Mouse (Mus musculus) intestine, postnatal 0 days (tissue): ENCODE results near the gene Gmps. TPM values are rescaled to one million over a fixed set of nuclear protein-coding genes. Genes with fewer than 3 reads are reported as not detected.

Source experiments
- ATAC-seq: fragments of 200-750 bp; cut with Nextera tagmentation; 2 replicates; pipeline ENCODE4 v1.8.0; 2017; ENCODE audit warnings: mild to moderate bottlenecking, moderate TSS enrichment, moderate library complexity
- H3K27ac ChIP-seq: fragments of 300-500 bp; sonication (generic); 2 replicates; pipeline ENCODE4 v1.5.1; 2014; ENCODE audit warnings: mild to moderate bottlenecking, low read depth, low read length, moderate library complexity
- H3K27me3 ChIP-seq: fragments of 300-500 bp; sonication (generic); replicated peaks from 2 replicates; pipeline ENCODE4 v1.6.1; 2014; ENCODE audit warnings: low read length, mixed read lengths; ENCODE audit not compliant: control insufficient read depth, insufficient read depth
- H3K36me3 ChIP-seq: fragments of 300-500 bp; sonication (generic); 2 replicates; pipeline ENCODE4 v1.6.1; 2014; ENCODE audit warnings: mild to moderate bottlenecking, moderate library complexity; ENCODE audit not compliant: control insufficient read depth, insufficient read depth
- H3K4me1 ChIP-seq: fragments of 300-500 bp; sonication (generic); replicated peaks from 2 replicates; pipeline ENCODE4 v1.6.1; 2014; ENCODE audit warnings: antibody characterized with exemption, low read length, mixed read lengths; ENCODE audit not compliant: control insufficient read depth, insufficient read depth
- H3K4me2 ChIP-seq: fragments of 300-500 bp; sonication (generic); replicated peaks from 2 replicates; pipeline ENCODE4 v1.6.1; 2014; ENCODE audit warnings: low read depth, mild to moderate bottlenecking, moderate library complexity
- H3K4me3 ChIP-seq: fragments of 300-500 bp; sonication (generic); 2 replicates; pipeline ENCODE4 v1.5.1; 2014; ENCODE audit warnings: low read depth, low read length
- H3K9ac ChIP-seq: fragments of 300-500 bp; sonication (generic); 2 replicates; pipeline ENCODE4 v1.6.1; 2014; ENCODE audit warnings: mild to moderate bottlenecking, low read depth, low read length
- H3K9me3 ChIP-seq: fragments of 300-500 bp; sonication (generic); 2 replicates; pipeline ENCODE4 v1.6.1; 2016; ENCODE audit warnings: mixed run types; ENCODE audit not compliant: control insufficient read depth
- CTCF ChIP-seq: sonication (generic); IDR thresholded peaks from 2 replicates; pipeline ENCODE4 v1.5.1; 2016; ENCODE audit warnings: low read depth, mild to moderate bottlenecking, control low read depth, antibody characterized with exemption, moderate library complexity
- WGBS: fragments of 180-500 bp; shearing (Covaris S2); extraction: QIAGEN DNeasy Blood & Tissue Kit; methylation state at CpG from one replicate; pipeline ENCODE4 v1.1.7; 2014; 5-methylcytosine and 5-hydroxymethylcytosine counted together
- polyA plus RNA-seq: library from polyadenylated mRNA; unstranded; fragments of >200 nt; fragmentation: Nextera tagmentation; extraction: Ambion mirVana; gene quantifications from 2 replicates; pipeline ENCODE4 v1.2.1, GENCODE M21; 2015

Gmps gene
- 11.5 and 12.4 TPM in 2 replicates for polyA plus RNA-seq

DNA sequence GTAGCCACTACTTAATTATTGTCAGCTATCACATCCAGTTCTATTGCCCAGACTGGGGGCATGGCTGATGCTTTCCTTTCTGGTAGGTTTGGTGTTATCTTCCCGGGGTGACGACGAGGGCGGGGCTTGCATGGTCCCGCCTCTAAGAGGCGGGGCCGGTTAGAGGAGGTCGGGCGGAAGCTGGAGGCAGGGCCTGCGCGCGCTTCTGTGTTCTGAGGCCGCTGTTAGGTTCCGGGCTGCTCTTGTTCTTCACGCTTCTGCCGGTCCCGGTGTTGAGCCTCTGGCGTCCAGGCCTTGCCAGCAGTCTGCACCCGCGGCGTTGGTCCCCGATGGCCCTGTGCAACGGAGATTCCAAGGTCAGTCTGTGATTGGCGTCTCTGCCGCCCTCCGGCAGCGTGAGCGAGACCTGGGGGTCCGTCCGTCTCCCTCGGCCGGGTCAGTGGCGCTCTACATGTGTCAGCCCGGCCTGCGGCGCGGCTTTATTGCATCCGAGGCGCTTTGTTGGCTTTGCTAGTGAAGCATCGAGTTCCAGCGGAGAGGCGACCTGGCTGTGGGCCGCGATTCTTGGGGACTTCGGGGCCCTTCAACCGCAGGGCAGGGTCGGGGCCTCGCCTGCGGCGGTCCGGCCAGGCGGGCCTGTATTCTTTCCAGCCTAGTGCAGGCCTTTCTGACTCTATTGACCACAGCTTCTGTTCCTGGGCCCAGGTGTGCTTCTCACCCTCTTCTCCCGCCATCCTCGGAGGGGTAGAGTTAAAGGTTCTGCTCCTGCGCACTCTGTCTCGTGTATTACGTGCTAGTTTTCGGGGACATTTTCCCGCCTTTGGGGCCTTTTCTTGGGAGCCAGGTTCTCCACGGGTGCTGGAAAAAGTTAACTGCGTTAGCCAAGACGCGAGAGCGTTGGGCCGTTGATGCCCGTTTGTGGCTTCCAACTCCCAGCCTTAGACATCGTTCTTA is at the start of gene Gmps:
Gene Gmps (plus strand): TSS at position 152 of the 954 bp plus-strand sequence.
- H3K9me3 ChIP-seq, result no peaks in the 10 kb centered on the region
- TF ChIP-seq CTCF, result no peak
- peaks cover 8% of the 10 kb centered on the region; the same call in 1 of the 2 replicates for H3K36me3 ChIP-seq
- no peaks in the 10 kb centered on the region for H3K27me3 ChIP-seq
- WGBS, result under 1% methylated on average over 67 of the region's 67 CpGs
- H3K4me3 ChIP-seq, result peak within 1 kb of the TSS; percentile 93
- peak; percentile 98 for ATAC-seq
- H3K4me2 ChIP-seq, result peak within 1 kb of the TSS; percentile 85
- no peaks in the 10 kb centered on the region for H3K4me1 ChIP-seq
- H3K9ac ChIP-seq, result peak within 1 kb of the TSS; percentile 95
- H3K27ac ChIP-seq, result peak within 1 kb of the TSS; percentile 89

DNA sequence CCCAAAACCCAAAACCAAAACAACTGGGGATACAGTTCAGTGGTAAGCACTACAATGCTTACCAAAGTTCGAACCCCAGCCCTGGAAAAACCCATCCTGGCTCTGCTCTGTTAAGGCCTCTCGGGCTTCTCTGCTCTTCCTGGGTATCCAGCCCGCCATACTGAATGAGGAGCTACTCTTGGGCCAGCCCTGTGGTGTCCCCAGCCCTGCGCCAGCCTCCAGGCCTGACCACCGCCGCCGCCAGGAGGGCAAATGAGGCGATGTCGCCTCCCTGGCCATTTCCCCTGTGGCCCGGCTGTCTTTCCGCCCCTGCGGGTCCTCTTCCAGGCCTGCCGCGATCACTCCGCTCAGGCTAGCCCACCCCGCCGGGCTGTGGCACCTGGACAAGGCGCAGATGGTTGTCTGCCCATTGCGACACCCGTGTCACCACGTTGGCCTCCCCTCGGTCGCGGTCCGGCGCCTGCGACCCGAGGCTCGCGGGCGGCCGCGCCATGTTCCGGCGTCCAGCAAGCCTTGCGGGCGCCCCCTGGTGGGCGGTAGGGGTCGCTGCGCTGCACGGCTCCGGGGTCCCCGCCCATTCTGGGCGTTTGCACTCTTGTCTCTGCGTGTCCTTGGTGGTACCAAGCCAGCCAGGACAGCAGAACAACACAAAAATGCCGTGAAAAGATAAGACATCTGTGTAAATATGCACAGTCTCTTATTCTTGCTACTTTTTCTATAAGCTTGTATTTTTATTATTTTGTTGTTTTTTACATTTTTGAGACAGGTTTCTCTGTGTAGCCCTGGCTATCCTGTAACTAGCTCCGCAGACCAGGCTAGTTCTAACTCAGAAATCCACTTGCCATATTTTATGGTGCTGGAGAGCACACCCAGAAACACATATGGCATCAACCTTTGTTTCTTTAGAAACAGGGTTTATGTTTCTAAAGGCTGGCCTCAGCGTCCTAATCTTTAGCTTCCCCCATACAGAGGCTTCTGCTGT is 46.7 kb upstream of the Gmps start, which contains the start of gene E130311K13Rik:
Gene E130311K13Rik (minus strand): TSS at position 595 of the 982 bp plus-strand sequence.
- Histone ChIP-seq H3K4me2 (peak within 1 kb of the TSS; percentile 81), H3K27me3 (no peaks in the 10 kb centered on the region), H3K36me3 (no peaks in the 10 kb centered on the region), H3K27ac (peak within 1 kb of the TSS; percentile 66), H3K4me3 (peak within 1 kb of the TSS; percentile 73), H3K9me3 (no peaks in the 10 kb centered on the region), H3K4me1 (no peaks in the 10 kb centered on the region), H3K9ac (peak within 1 kb of the TSS; percentile 77)
- peak; percentile 98 for TF ChIP-seq CTCF
- peak; percentile 95 for ATAC-seq
- WGBS, result 5% methylated on average over 48 of the region's 48 CpGs

DNA sequence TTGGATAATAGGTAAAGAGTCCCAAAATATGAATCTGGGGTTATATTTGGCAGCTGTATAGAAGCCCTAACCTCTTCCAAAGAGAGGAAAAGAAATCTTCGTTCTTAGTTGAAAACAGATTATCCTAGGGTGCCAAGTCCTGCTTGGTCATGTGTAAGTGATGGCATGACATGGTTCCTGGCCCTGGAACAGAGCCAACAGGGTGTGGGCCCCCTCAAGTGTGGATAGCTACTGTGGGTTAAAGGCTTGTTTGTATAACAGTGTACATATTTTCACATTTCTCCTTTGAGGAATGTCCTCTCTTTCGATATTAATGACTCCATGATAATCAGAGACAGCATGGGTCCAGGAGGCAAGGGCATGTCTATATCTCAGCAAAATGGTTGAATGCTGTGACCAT is 37.0 kb upstream of the Gmps start:
- Histone ChIP-seq H3K36me3 (peaks cover under 1% of the 10 kb centered on the region; the same call in 1 of the 2 replicates), H3K4me1 (no peaks in the 10 kb centered on the region), H3K9me3 (no peaks in the 10 kb centered on the region), H3K9ac (no peak overlapping the region), H3K27me3 (no peaks in the 10 kb centered on the region), H3K4me2 (no peak overlapping the region), H3K27ac (no peak overlapping the region), H3K4me3 (no peak overlapping the region)
- peak; percentile 68 for ATAC-seq
- WGBS, result 59% methylated on average over 2 of the region's 2 CpGs
- no peak for TF ChIP-seq CTCF

DNA sequence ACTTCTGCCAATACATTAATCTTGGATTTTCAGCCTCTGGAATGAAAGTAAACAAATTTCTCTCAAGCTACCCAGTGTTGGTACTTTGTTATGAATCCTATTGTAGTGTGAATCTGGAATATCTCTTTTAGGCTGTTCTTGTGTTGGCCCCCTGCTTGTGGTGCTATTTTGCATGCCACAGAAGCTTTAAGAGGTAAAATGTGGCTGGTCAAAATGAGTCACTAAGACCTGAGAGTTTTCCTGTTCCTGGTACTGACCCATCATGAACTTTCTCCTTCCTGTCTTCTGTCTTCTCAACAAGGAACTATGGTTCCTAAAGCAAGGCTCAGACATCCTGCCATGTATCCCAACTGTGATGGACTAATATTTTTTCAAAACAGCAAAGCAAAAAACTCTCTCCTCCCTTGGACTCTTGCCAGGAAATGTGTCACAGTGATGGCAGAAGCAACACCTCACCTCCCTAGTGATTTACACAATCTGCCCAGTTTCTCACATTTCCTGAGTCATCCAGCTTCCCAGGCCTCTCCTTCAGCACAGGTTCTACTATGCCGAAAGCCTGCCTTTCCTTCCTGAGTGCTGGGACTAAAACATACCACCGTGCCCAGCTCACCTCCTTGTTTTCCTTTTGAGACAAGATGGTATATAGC is 34.6 kb upstream of the Gmps start:
- H3K36me3 ChIP-seq, result peaks cover 16% of the 10 kb centered on the region
- H3K27ac ChIP-seq, result no peak overlapping the region
- H3K4me2 ChIP-seq, result no peak overlapping the region
- H3K4me3 ChIP-seq, result no peak overlapping the region
- WGBS, result 81% methylated on average over 2 of the region's 2 CpGs
- no peaks in the 10 kb centered on the region for H3K4me1 ChIP-seq
- no peak overlapping the region for H3K9ac ChIP-seq
- H3K27me3 ChIP-seq, result no peaks in the 10 kb centered on the region
- TF ChIP-seq CTCF, result no peak
- H3K9me3 ChIP-seq, result no peaks in the 10 kb centered on the region
- no peak for ATAC-seq

DNA sequence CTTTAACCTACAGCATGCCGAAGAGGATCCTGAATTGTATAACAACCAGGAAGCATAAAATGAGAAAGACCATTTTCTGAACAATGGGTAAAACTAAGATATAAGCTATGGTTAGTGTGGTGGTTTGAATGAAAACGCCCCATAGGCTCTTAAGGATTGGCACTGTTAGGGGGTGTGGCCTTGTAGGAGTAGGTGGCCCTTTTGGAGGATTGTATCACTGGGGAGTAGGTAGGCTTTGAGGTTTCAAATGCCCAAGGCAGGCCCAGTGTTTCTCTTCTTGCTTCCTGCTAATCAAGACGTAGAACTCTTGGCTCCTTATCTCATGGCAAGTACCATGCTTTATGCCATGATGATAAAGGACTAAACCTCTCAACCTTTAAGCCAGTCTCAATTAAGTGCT is 26.1 kb upstream of the Gmps start:
- WGBS, result 68% methylated on average over 3 of the region's 3 CpGs

More for the DNA sequence above, 26.1 kb upstream of the Gmps start:
- peaks cover 22% of the 10 kb centered on the region for H3K36me3 ChIP-seq
- H3K4me2 ChIP-seq, result no peak overlapping the region
- H3K9me3 ChIP-seq, result no peaks in the 10 kb centered on the region
- ATAC-seq, result no peak
- no peaks in the 10 kb centered on the region for H3K4me1 ChIP-seq
- H3K27me3 ChIP-seq, result no peaks in the 10 kb centered on the region
- no peak overlapping the region for H3K4me3 ChIP-seq
- H3K27ac ChIP-seq, result no peak overlapping the region
- TF ChIP-seq CTCF, result no peak
- no peak overlapping the region for H3K9ac ChIP-seq
